Comparison of ENCODE assay signal across 25 mouse cellular contexts in the genomic region with DNA sequence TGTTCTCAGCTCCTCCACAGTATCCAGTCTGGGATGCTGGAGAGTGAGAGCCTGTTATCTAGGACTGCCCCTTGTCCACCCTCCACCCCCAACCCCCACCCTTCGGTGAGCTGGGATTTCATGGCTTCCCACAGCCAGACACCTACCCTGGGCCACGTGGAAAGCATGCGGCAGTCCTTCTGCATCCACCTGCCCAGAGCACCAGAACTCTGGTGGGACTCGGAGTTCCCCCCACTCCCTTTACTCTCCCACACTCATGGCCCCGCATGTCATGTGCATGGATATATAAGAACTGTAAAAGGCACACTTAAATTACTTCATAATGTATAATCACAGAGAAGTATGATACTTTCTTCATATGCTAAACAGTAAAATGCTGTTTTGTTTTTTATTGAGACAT.
"Had no signal": no experiment of that assay in that cellular context is flagged by ENCODE, and none has a peak within 500 bp of the region (broad histone marks: within the 10 kb centered on the region; RNA-seq: fewer than 3 reads in every experiment).

No protein-coding gene starts in this region.

- H3K9ac ChIP-seq: embryonic facial prominence, embryonic 12.5 days; embryonic facial prominence, embryonic 13.5 days; embryonic facial prominence, embryonic 15.5 days; forebrain, embryonic 12.5 days; forebrain, embryonic 13.5 days; forebrain, embryonic 15.5 days; forebrain, postnatal 0 days had no signal

- H3K4me1 ChIP-seq: embryonic facial prominence, embryonic 10.5 days; embryonic facial prominence, embryonic 12.5 days; embryonic facial prominence, embryonic 13.5 days; embryonic facial prominence, embryonic 15.5 days; forebrain, embryonic 10.5 days; forebrain, embryonic 12.5 days; forebrain, embryonic 13.5 days; forebrain, embryonic 15.5 days; heart, embryonic 10.5 days had no signal

- H3K27me3 ChIP-seq: embryonic facial prominence, embryonic 12.5 days; embryonic facial prominence, embryonic 13.5 days; embryonic facial prominence, embryonic 15.5 days; forebrain, embryonic 12.5 days; forebrain, embryonic 13.5 days; forebrain, embryonic 15.5 days had no signal

- DNase-seq: cerebellum, adult 9-10 months; cerebellum, adult 9-11 months; cerebellum, postnatal 10 days; cerebellum, postnatal 14 days; cerebellum, postnatal 25 days; cerebellum, postnatal 36 days; embryo, embryonic 11 days; forebrain, postnatal 0 days; gastrocnemius, adult 2 months; gastrocnemius, postnatal 10 days; gastrocnemius, postnatal 14 days; gastrocnemius, postnatal 25 days; gastrocnemius, postnatal 36 days; heart, adult 18-20 months; heart, adult 2 months had no signal

- H3K9me3 ChIP-seq: embryonic facial prominence, embryonic 10.5 days; embryonic facial prominence, embryonic 12.5 days; embryonic facial prominence, embryonic 13.5 days; embryonic facial prominence, embryonic 15.5 days; forebrain, embryonic 10.5 days; forebrain, embryonic 12.5 days; forebrain, embryonic 13.5 days; forebrain, embryonic 15.5 days; heart, embryonic 10.5 days had no signal

- H3K4me2 ChIP-seq: embryonic facial prominence, embryonic 12.5 days; embryonic facial prominence, embryonic 13.5 days; embryonic facial prominence, embryonic 15.5 days; forebrain, embryonic 12.5 days; forebrain, embryonic 13.5 days; forebrain, embryonic 15.5 days had no signal

- H3K27ac ChIP-seq: embryonic facial prominence, embryonic 10.5 days; embryonic facial prominence, embryonic 12.5 days; embryonic facial prominence, embryonic 13.5 days; embryonic facial prominence, embryonic 15.5 days; forebrain, embryonic 10.5 days; forebrain, embryonic 12.5 days; forebrain, embryonic 13.5 days; forebrain, embryonic 15.5 days; gastrocnemius, adult 2 months; heart, adult 2 months; heart, embryonic 10.5 days had no signal

- H3K4me3 ChIP-seq: embryonic facial prominence, embryonic 10.5 days; embryonic facial prominence, embryonic 12.5 days; embryonic facial prominence, embryonic 13.5 days; embryonic facial prominence, embryonic 15.5 days; erythroblast, embryonic 14.5 days; forebrain, embryonic 10.5 days; forebrain, embryonic 12.5 days; forebrain, embryonic 13.5 days; forebrain, embryonic 15.5 days; gastrocnemius, adult 2 months; heart, adult 2 months; heart, embryonic 10.5 days had no signal

- H3K36me3 ChIP-seq: embryonic facial prominence, embryonic 10.5 days; embryonic facial prominence, embryonic 12.5 days; embryonic facial prominence, embryonic 13.5 days; embryonic facial prominence, embryonic 15.5 days; forebrain, embryonic 10.5 days; forebrain, embryonic 12.5 days; forebrain, embryonic 15.5 days; heart, embryonic 10.5 days had no signal
